Mouse (Mus musculus) G1E (cell line): Measurements from ENCODE around the gene Gtf2f2.

ENCODE experiments used
- CTCF ChIP-seq: IDR thresholded peaks from 2 replicates; pipeline ENCODE4 v1.5.1; 2012; ENCODE audit warnings: low read depth, low read length, inconsistent platforms, mixed read lengths
- GATA1 ChIP-seq: IDR thresholded peaks from 2 replicates; pipeline ENCODE4 v1.6.1; 2012; ENCODE audit warnings: borderline replicate concordance, low read length, inconsistent platforms, mixed read lengths
- GATA2 ChIP-seq: IDR thresholded peaks from 2 replicates; pipeline ENCODE4 v1.6.1; 2012; ENCODE audit warnings: low read depth, low read length, inconsistent platforms, borderline replicate concordance
- POLR2AphosphoS5 ChIP-seq: IDR thresholded peaks from 2 replicates; pipeline ENCODE4 v1.6.1; 2012; ENCODE audit warnings: low read depth, low read length, inconsistent platforms; ENCODE audit not compliant: insufficient replicate concordance
- TAL1 ChIP-seq: conservative IDR thresholded peaks from 2 replicates; pipeline ENCODE4 v1.6.1; 2012; ENCODE audit warnings: low read depth, low read length, inconsistent platforms, mixed read lengths

- no peak for TF ChIP-seq CTCF
- no peak for TF ChIP-seq TAL1
- TF ChIP-seq GATA1: no peak
- TF ChIP-seq POLR2AphosphoS5: no peak
- no peak for TF ChIP-seq GATA2
Observed at GRCm38 (mm10) chr14:76020927-76021719, 10.5 kb upstream of the Gtf2f2 start.
